Mouse (Mus musculus) cortical plate, adult 2 months (tissue): ENCODE measurements around the gene Cd44. TPM values are rescaled to one million over a fixed set of nuclear protein-coding genes. Genes with fewer than 3 reads are reported as not detected.

Experiments used
- H3K27ac ChIP-seq: fragments of 200-500 bp; 2 replicates; pipeline ENCODE4 v1.5.1; 2012; ENCODE audit warnings: low read length, control low read depth, inconsistent platforms; ENCODE audit not compliant: insufficient read depth
- H3K4me1 ChIP-seq: fragments of 200-500 bp; 2 replicates; pipeline ENCODE4 v1.6.1; 2011; ENCODE audit warnings: low read length; ENCODE audit not compliant: control insufficient read depth, insufficient read depth
- H3K4me3 ChIP-seq: fragments of 200-500 bp; 2 replicates; pipeline ENCODE4 v1.5.1; 2011; ENCODE audit warnings: mild to moderate bottlenecking, low read length, control low read depth; ENCODE audit not compliant: insufficient read depth
- CTCF ChIP-seq: fragments of 200-500 bp; IDR thresholded peaks from 2 replicates; pipeline ENCODE4 v1.5.1; 2011; ENCODE audit warnings: mild to moderate bottlenecking, control low read depth, low read length; ENCODE audit not compliant: insufficient read depth; ENCODE audit errors: extremely low read depth
- POLR2A ChIP-seq: fragments of 200-500 bp; IDR thresholded peaks from 2 replicates; pipeline ENCODE4 v1.6.1; 2011; ENCODE audit warnings: mild to moderate bottlenecking, low read length, control low read depth; ENCODE audit not compliant: insufficient read depth; ENCODE audit errors: extremely low read depth
- polyA plus RNA-seq: library from polyadenylated mRNA; depleted of rRNA; stranded (reverse); fragments of >200 nt; gene quantifications from 2 replicates; pipeline ENCODE4 v1.2.3, GENCODE M21; 2012

The Cd44 gene
- polyA plus RNA-seq, 1 experiment: 2.3 TPM

DNA sequence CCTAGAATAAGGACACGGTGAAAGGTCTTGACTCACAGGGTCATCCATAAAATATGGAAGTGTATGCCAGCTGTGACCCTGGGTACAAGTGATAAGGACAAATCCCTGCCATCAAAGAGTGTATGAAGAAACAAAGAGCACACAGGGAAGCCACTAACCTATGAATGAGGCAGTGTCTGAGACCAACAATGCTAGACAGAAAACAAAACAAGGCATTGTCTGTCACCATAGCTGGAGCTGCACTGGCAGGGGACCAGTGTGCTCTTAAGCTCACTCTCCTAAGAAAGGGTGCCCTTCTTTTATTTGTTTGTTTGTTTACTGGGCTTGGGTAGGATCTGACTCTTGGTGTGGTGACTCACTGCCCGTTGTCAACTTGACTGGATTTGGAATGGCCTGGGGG, 23.0 kb downstream of the Cd44 start:
- H3K4me1 ChIP-seq: 0 out of 2 replicates have a peak, but pooled peaks cover 1% of the 10 kb centered on the region
- TF ChIP-seq POLR2A: no peak
- H3K27ac ChIP-seq: no peak overlapping the region
- H3K4me3 ChIP-seq: no peak overlapping the region

DNA sequence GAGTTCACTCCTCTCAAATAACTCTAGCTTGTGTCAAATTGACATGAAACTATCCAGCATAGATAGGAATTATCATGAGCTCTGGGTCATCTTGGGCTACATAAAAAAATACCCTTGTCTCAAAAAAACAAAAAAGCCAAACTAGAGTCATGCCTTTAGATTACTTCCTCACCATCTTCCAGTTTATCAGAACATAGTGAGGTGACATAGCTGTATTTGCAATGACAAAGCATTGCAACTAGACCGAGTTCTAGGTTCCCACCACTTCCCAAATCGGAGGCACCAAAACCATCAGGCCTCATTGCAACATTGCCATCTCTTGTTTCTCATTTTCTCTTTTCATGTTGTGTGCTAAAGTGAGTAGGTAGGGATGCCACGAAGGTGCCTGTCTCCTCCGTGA, 24.0 kb downstream of the Cd44 start:
- no peak overlapping the region for H3K4me3 ChIP-seq
- 0 out of 2 replicates have a peak, but pooled peaks cover 1% of the 10 kb centered on the region for H3K4me1 ChIP-seq
- TF ChIP-seq CTCF (no peak), POLR2A (no peak)
- H3K27ac ChIP-seq: no peak overlapping the region

DNA sequence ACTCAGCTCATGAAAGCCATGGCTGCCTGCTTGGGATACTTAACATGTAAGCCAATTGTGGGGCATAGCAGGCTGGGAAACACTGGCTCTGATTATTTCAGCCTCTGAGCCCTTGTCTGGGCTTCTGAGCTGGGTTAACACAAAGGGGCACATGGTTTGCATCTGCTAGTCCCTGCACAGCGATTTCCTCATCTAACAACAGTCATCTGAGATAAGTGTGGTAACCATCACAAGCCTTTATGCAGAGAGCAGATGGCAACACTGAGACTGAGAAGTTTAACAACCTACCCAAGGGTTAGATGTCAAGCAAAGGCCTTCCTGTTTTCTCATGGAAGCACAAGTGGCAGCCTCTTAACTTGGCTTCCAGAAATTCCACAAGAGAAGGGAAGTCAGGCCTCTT, 25.3 kb downstream of the Cd44 start:
- Histone ChIP-seq H3K27ac (no peak overlapping the region), H3K4me3 (no peak overlapping the region), H3K4me1 (no peaks in the 10 kb centered on the region)
- TF ChIP-seq CTCF (no peak), POLR2A (no peak)

DNA sequence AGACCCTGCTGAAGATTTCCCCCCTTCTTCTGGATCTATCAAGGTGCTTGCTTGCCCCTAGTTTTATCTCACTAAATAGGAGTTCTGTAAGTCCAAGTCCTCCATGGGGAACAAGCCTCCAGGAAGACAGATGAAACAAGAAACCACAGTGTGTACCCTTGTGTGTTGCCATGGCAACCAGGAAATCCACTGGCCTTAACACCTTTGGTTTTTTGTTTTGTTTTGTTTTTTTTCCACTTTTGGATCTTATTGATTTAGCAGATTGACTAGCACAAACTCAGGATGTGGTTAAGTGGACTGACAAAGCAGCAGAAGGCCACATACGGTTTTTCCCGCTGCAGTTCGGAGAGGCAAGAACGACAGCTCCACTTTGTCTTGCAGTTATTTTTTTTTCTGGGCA, 27.6 kb downstream of the Cd44 start:
- no peak overlapping the region for H3K27ac ChIP-seq
- no peak overlapping the region for H3K4me3 ChIP-seq
- no peaks in the 10 kb centered on the region for H3K4me1 ChIP-seq
- TF ChIP-seq CTCF (no peak), POLR2A (no peak)

DNA sequence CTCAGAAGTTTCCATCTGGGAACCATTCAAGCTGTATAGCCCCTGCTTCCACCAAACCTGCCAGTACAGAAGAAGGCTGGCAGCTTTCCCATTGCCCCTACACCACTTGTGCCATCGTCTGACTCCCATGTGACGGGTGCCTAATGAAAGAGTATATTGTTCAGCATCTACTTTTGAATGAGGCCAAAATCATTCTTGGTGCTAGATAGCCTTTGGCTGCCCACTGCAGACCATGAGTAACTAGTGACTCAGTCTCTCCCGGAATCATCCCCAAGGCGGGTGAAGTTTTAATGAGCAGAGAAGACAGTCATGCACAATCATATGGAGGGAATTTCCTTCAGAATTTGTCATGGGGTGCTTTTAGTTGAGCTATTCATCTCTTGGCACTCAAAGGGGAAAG, 28.3 kb downstream of the Cd44 start:
- no peaks in the 10 kb centered on the region for H3K4me1 ChIP-seq
- TF ChIP-seq POLR2A: no peak
- no peak for TF ChIP-seq CTCF
- no peak overlapping the region for H3K27ac ChIP-seq
- H3K4me3 ChIP-seq: no peak overlapping the region

DNA sequence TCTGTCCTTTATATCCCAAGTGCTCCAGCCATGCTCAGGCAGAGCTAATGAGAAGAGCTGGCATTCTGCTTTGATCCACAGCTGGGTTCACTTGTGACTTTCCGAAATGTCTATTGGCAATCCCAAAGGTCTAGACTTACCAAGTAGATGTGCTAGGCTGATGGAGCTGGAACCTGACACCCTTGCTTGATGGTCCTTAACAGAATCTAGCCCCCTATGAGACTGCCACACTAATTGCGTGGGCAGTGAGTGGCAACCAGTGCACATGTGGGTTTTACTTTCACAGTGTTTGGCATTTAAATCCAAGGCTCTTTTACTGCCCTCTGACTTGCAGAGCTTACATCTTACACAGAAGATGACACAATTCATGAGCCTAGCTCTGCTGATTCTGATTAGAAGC, 29.0 kb downstream of the Cd44 start:
- H3K27ac ChIP-seq: no peak overlapping the region
- no peaks in the 10 kb centered on the region for H3K4me1 ChIP-seq
- TF ChIP-seq CTCF: no peak
- no peak overlapping the region for H3K4me3 ChIP-seq

DNA sequence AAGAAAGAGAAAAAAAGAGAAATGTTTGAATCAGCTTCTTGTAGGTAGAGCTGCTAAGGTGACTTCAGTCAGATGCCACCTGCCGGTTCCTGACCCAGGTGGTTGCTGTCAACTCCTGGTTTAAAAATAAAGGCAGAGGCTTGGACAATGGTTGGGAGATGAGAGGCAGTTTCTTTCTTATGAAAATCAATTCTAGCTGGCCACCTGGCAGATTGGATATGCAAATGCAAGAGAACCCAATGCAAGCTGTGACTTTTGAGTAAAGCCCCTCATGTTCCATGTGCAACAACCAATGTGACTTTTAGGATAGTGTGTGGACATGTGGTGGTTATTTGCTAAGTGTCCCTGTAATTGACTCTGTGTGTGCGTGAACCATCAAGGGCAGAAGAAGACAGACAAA, 33.0 kb downstream of the Cd44 start:
- no peak overlapping the region for H3K27ac ChIP-seq
- no peak for TF ChIP-seq CTCF
- no peak for TF ChIP-seq POLR2A
- H3K4me3 ChIP-seq: no peak overlapping the region
- no peaks in the 10 kb centered on the region for H3K4me1 ChIP-seq

DNA sequence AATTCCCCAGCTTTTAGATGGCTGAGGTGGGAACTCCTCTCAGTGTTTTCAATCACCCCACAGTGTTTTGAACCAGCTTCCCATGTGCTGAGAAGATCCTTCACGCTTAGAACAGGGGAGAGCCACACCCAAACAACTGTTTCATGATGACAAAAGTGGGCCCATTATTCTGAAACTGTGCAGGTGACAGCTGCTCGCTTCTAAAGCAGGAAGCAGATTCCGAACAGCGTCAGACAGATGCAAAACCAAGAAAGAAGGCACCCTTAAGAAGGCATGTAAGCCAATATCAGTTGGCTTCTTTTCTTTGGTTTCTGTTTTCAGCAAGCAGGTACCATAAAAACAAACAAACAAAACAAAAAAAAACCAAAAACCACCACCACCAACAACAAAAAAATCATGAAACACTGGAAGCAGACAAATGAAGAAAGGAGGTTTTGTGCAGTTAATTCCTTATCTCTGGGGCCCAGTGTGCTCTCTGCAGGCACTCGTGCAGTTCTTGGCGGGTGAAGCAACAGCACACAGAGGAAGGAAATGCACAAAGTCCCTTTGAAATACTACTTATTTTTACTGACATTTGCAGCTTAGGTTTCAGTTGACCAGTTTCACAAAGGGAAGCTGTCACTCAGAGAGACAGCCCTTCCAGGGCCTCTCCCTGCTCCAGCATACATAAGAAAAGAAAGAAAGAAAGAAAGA, 33.9 kb downstream of the Cd44 start:
- Histone ChIP-seq H3K4me1 (no peaks in the 10 kb centered on the region), H3K27ac (no peak overlapping the region), H3K4me3 (no peak overlapping the region)
- no peak for TF ChIP-seq CTCF
- TF ChIP-seq POLR2A: no peak

DNA sequence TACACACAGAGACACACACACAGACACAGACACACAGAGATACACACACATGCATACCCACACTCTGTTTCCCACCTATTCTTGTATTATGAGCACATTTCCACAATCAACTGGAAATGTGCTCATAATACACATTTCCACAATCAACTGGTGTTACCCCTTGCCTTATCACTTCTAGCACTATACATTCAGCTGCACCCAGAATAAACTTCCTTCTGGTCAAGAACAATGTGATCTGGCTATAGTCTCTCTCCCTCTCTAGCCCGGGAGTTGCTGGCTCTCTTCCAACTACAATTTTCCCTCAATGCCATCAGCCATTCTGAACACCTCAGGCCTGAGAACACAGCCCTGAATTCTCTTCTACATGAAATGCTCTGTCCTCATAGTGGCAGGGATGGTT, 34.9 kb downstream of the Cd44 start:
- H3K4me1 ChIP-seq: no peaks in the 10 kb centered on the region
- no peak overlapping the region for H3K4me3 ChIP-seq
- TF ChIP-seq CTCF (no peak), POLR2A (no peak)
- H3K27ac ChIP-seq: no peak overlapping the region

DNA sequence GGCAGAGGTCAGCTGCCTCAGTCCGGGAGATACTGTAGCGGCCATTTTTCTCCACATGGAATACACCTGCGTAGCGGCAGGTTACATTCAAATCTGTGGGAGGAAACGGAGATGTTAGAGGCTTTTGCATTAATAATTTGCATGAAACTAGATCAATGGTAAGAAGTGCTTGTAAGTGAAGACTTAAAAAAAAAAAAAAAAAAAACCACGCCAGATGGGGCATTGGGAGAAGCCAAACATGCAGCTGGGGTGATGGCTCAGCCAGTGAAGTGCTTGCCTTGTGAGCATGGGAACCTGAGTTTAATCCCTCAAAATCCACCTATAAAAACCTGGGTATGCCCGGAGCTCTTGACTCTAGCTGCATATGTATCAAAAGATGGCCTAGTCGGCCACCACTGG, 36.1 kb downstream of the Cd44 start:
- H3K4me1 ChIP-seq: no peaks in the 10 kb centered on the region
- TF ChIP-seq CTCF: no peak
- TF ChIP-seq POLR2A: no peak
- H3K4me3 ChIP-seq: no peak overlapping the region
- no peak overlapping the region for H3K27ac ChIP-seq
